Mouse (Mus musculus): ENCODE results near the gene Dpp10. TPM values are rescaled to one million over a fixed set of nuclear protein-coding genes. Genes with fewer than 3 reads are reported as not detected.

The Dpp10 gene
- polyA plus RNA-seq, 1 experiment from 2014 or later = 0.20 TPM

DNA sequence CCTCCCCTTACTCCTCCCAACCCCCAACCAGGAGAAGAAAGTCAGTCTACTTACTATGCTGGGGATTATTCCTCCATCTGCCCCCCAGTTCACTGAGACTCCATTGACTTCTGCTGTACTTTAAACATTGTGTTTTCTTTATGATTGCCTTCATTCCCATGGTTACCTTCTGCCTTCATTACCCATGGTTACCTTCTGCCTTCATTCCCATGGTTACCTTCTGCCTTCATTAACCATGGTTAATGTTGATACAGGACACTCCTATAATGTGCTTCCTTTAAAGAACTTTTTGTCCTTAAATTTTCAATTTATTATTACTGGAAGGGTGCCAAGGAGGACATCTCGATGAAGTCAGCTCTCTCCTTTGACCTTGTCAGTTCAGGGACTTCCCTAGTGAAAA is 158.1 kb downstream of the Dpp10 start:
- DNase-seq (ENCODE audit: low spot score) (no peak), ATAC-seq (replicated peaks; ENCODE audit: low FRiP score) (no peak)
- no peaks in the 10 kb centered on the region for H3K36me3 ChIP-seq (ENCODE audit: control insufficient read depth, insufficient read depth, low read length)
- no peaks in the 10 kb centered on the region for H3K27me3 ChIP-seq (ENCODE audit: control insufficient read depth, insufficient read depth, low read length)
- no peaks in the 10 kb centered on the region for H3K9me3 ChIP-seq (ENCODE audit: control insufficient read depth, low read length)
- H3K4me2 ChIP-seq (ENCODE audit: low read depth, low read length, severe bottlenecking) = no peak overlapping the region
- no peak overlapping the region for H3K4me3 ChIP-seq (ENCODE audit: low read depth, low read length)
- H3K27ac ChIP-seq (ENCODE audit: low read depth, low read length) = no peak overlapping the region
- WGBS = 81% methylated on average over 1 of the region's 1 CpGs
- no peak overlapping the region for H3K9ac ChIP-seq (ENCODE audit: low read length)
- no peaks in the 10 kb centered on the region for H3K4me1 ChIP-seq (replicated peaks; ENCODE audit: control insufficient read depth, insufficient read depth, low read length)

GRCm38 (mm10) chr1:123846881-123847280 is 198.5 kb downstream of the Dpp10 start:
- H3K27ac ChIP-seq (ENCODE audit: low read depth, low read length) = no peak overlapping the region
- DNase-seq (ENCODE audit: low spot score) (no peak), ATAC-seq (replicated peaks; ENCODE audit: low FRiP score) (no peak)
- H3K4me2 ChIP-seq (ENCODE audit: low read depth, low read length, severe bottlenecking) = no peak overlapping the region
- no peak overlapping the region for H3K4me3 ChIP-seq (ENCODE audit: low read depth, low read length)
- no peak overlapping the region for H3K9ac ChIP-seq (ENCODE audit: low read length)
- 79% methylated on average over 3 of the region's 3 CpGs for WGBS
- no peaks in the 10 kb centered on the region for H3K36me3 ChIP-seq (ENCODE audit: control insufficient read depth, insufficient read depth, low read length)
- no peaks in the 10 kb centered on the region for H3K9me3 ChIP-seq (ENCODE audit: control insufficient read depth, low read length)
- no peaks in the 10 kb centered on the region for H3K4me1 ChIP-seq (replicated peaks; ENCODE audit: control insufficient read depth, insufficient read depth, low read length)
- no peaks in the 10 kb centered on the region for H3K27me3 ChIP-seq (ENCODE audit: control insufficient read depth, insufficient read depth, low read length)

GRCm38 (mm10) chr1:123801206-123801605 is 244.2 kb downstream of the Dpp10 start:
- WGBS = 21% methylated on average over 1 of the region's 1 CpGs
- ATAC-seq (replicated peaks; ENCODE audit: low FRiP score) (no peak), DNase-seq (ENCODE audit: low spot score) (no peak)
- no peak overlapping the region for H3K4me2 ChIP-seq (ENCODE audit: low read depth, low read length, severe bottlenecking)
- no peaks in the 10 kb centered on the region for H3K27me3 ChIP-seq (ENCODE audit: control insufficient read depth, insufficient read depth, low read length)
- H3K36me3 ChIP-seq (ENCODE audit: control insufficient read depth, insufficient read depth, low read length) = no peaks in the 10 kb centered on the region
- H3K4me1 ChIP-seq (replicated peaks; ENCODE audit: control insufficient read depth, insufficient read depth, low read length) = no peaks in the 10 kb centered on the region
- H3K4me3 ChIP-seq (ENCODE audit: low read depth, low read length) = no peak overlapping the region
- H3K9me3 ChIP-seq (ENCODE audit: control insufficient read depth, low read length) = no peaks in the 10 kb centered on the region
- no peak overlapping the region for H3K9ac ChIP-seq (ENCODE audit: low read length)
- no peak overlapping the region for H3K27ac ChIP-seq (ENCODE audit: low read depth, low read length)

DNA sequence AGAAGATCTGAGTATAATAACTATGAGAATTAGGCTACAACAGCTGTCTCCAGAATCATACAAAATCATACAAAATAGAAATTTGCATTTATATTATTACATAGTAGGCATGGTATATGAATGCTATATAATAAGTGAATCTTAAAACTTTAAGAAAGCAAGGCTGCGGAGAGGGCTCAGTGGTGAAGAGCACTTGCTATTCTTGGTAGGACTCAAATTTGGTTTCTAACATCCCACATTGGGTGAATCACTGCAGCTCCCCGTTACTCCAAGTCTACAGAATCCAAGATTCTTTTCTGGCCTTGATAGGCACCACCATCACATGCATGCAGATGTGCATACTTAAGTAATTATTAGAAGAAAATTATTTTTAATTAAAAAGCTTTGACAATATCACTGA is 279.8 kb downstream of the Dpp10 start:
- Histone ChIP-seq H3K4me1 (replicated peaks; ENCODE audit: control insufficient read depth, insufficient read depth, low read length) (no peaks in the 10 kb centered on the region), H3K4me3 (ENCODE audit: low read depth, low read length) (no peak overlapping the region), H3K9me3 (ENCODE audit: control insufficient read depth, low read length) (no peaks in the 10 kb centered on the region), H3K36me3 (ENCODE audit: control insufficient read depth, insufficient read depth, low read length) (no peaks in the 10 kb centered on the region), H3K27ac (ENCODE audit: low read depth, low read length) (no peak overlapping the region), H3K4me2 (ENCODE audit: low read depth, low read length, severe bottlenecking) (no peak overlapping the region), H3K9ac (ENCODE audit: low read length) (no peak overlapping the region), H3K27me3 (ENCODE audit: control insufficient read depth, insufficient read depth, low read length) (no peaks in the 10 kb centered on the region)
- DNase-seq (ENCODE audit: low spot score) (no peak), ATAC-seq (replicated peaks; ENCODE audit: low FRiP score) (no peak)
- WGBS = 94% methylated on average over 2 of the region's 2 CpGs

GRCm38 (mm10) chr1:123762272-123762671 is 283.1 kb downstream of the Dpp10 start:
- H3K4me1 ChIP-seq (replicated peaks; ENCODE audit: control insufficient read depth, insufficient read depth, low read length) = no peaks in the 10 kb centered on the region
- no peak overlapping the region for H3K9ac ChIP-seq (ENCODE audit: low read length)
- no peaks in the 10 kb centered on the region for H3K36me3 ChIP-seq (ENCODE audit: control insufficient read depth, insufficient read depth, low read length)
- ATAC-seq (replicated peaks; ENCODE audit: low FRiP score) (no peak), DNase-seq (ENCODE audit: low spot score) (no peak)
- H3K27me3 ChIP-seq (ENCODE audit: control insufficient read depth, insufficient read depth, low read length) = no peaks in the 10 kb centered on the region
- H3K9me3 ChIP-seq (ENCODE audit: control insufficient read depth, low read length) = no peaks in the 10 kb centered on the region
- H3K4me3 ChIP-seq (ENCODE audit: low read depth, low read length) = no peak overlapping the region
- WGBS = 88% methylated on average over 3 of the region's 3 CpGs
- H3K4me2 ChIP-seq (ENCODE audit: low read depth, low read length, severe bottlenecking) = no peak overlapping the region
- no peak overlapping the region for H3K27ac ChIP-seq (ENCODE audit: low read depth, low read length)

DNA sequence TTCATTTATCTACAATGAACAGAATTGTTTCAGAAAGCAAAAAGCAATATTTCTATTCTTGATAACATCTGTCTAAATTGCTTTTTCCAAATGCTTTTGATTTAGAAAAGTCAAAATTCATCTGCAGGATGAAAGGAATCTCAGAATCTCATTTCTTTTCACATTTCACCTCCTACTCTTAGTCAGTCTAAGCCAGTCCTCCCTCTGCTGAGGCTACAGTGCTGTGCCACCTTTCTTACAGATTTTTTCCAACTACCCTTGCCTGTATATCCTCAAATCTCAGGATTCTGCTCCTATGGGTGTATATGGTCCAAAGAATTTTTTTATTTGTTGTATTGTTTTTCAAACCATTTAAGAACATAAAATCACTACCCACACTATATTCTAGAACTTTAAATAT is 289.3 kb downstream of the Dpp10 start:
- H3K27me3 ChIP-seq (ENCODE audit: control insufficient read depth, insufficient read depth, low read length) = no peaks in the 10 kb centered on the region

DNA sequence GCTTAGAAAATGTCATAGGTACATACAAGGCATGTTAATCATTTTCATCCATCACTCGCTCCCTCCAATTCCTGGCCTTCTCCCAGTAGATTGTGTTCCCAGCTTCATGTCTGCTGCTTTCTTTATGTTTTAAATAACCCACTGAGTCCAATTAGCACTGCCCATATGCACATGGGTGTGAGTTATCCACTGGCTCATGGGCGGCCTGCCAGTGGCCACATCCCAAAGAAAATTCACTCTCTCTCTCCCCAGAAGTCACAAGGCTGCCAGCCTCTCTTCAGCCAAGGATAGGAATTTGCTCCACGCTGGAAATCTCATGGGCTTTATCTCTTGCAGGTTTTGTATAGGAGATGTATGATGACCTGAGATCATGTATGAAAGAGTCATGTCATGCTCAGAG is 338.1 kb downstream of the Dpp10 start:
- H3K36me3 ChIP-seq (ENCODE audit: control insufficient read depth, insufficient read depth, low read length) = no peaks in the 10 kb centered on the region
- no peaks in the 10 kb centered on the region for H3K9me3 ChIP-seq (ENCODE audit: control insufficient read depth, low read length)
- H3K4me3 ChIP-seq (ENCODE audit: low read depth, low read length) = no peak overlapping the region
- no peak overlapping the region for H3K4me2 ChIP-seq (ENCODE audit: low read depth, low read length, severe bottlenecking)
- no peak overlapping the region for H3K9ac ChIP-seq (ENCODE audit: low read length)
- H3K27me3 ChIP-seq (ENCODE audit: control insufficient read depth, insufficient read depth, low read length) = no peaks in the 10 kb centered on the region
- no peak overlapping the region for H3K27ac ChIP-seq (ENCODE audit: low read depth, low read length)
- 80% methylated on average over 3 of the region's 3 CpGs for WGBS
- ATAC-seq (replicated peaks; ENCODE audit: low FRiP score) (no peak), DNase-seq (ENCODE audit: low spot score) (no peak)
- H3K4me1 ChIP-seq (replicated peaks; ENCODE audit: control insufficient read depth, insufficient read depth, low read length) = no peaks in the 10 kb centered on the region

More for the DNA sequence above, 289.3 kb downstream of the Dpp10 start:
- Histone ChIP-seq H3K9ac (ENCODE audit: low read length) (no peak overlapping the region), H3K36me3 (ENCODE audit: control insufficient read depth, insufficient read depth, low read length) (no peaks in the 10 kb centered on the region), H3K4me3 (ENCODE audit: low read depth, low read length) (no peak overlapping the region), H3K27ac (ENCODE audit: low read depth, low read length) (no peak overlapping the region), H3K4me1 (replicated peaks; ENCODE audit: control insufficient read depth, insufficient read depth, low read length) (no peaks in the 10 kb centered on the region), H3K9me3 (ENCODE audit: control insufficient read depth, low read length) (no peaks in the 10 kb centered on the region), H3K4me2 (ENCODE audit: low read depth, low read length, severe bottlenecking) (no peak overlapping the region)
- DNase-seq (ENCODE audit: low spot score) = no peak
- ATAC-seq (replicated peaks; ENCODE audit: low FRiP score) = no peak

GRCm38 (mm10) chr1:123658409-123658808 is 386.9 kb downstream of the Dpp10 start:
- Histone ChIP-seq H3K27me3 (ENCODE audit: control insufficient read depth, insufficient read depth, low read length) (no peaks in the 10 kb centered on the region), H3K36me3 (ENCODE audit: control insufficient read depth, insufficient read depth, low read length) (no peaks in the 10 kb centered on the region), H3K4me3 (ENCODE audit: low read depth, low read length) (no peak overlapping the region), H3K9ac (ENCODE audit: low read length) (no peak overlapping the region), H3K9me3 (ENCODE audit: control insufficient read depth, low read length) (no peaks in the 10 kb centered on the region), H3K27ac (ENCODE audit: low read depth, low read length) (no peak overlapping the region), H3K4me2 (ENCODE audit: low read depth, low read length, severe bottlenecking) (no peak overlapping the region), H3K4me1 (replicated peaks; ENCODE audit: control insufficient read depth, insufficient read depth, low read length) (no peaks in the 10 kb centered on the region)
- WGBS = 85% methylated on average over 2 of the region's 2 CpGs
- no peak for ATAC-seq (replicated peaks; ENCODE audit: low FRiP score)
- DNase-seq (ENCODE audit: low spot score) = no peak

- no peaks in the 10 kb centered on the region for H3K36me3 ChIP-seq (ENCODE audit: control insufficient read depth, insufficient read depth, low read length)
- no peaks in the 10 kb centered on the region for H3K9me3 ChIP-seq (ENCODE audit: control insufficient read depth, low read length)
- ATAC-seq (replicated peaks; ENCODE audit: low FRiP score) = no peak
- no peak overlapping the region for H3K9ac ChIP-seq (ENCODE audit: low read length)
- no peaks in the 10 kb centered on the region for H3K27me3 ChIP-seq (ENCODE audit: control insufficient read depth, insufficient read depth, low read length)
- H3K27ac ChIP-seq (ENCODE audit: low read depth, low read length) = no peak overlapping the region
- H3K4me1 ChIP-seq (replicated peaks; ENCODE audit: control insufficient read depth, insufficient read depth, low read length) = no peaks in the 10 kb centered on the region
- no peak overlapping the region for H3K4me2 ChIP-seq (ENCODE audit: low read depth, low read length, severe bottlenecking)
- no peak for DNase-seq (ENCODE audit: low spot score)
- WGBS = 78% methylated on average over 3 of the region's 3 CpGs
- no peak overlapping the region for H3K4me3 ChIP-seq (ENCODE audit: low read depth, low read length)
Measured at GRCm38 (mm10) chr1:123656607-123657006, 388.8 kb downstream of the Dpp10 start.
